Mouse (Mus musculus) neural tube, embryonic 13.5 days (tissue): ENCODE data around the gene Unc93b1. TPM values are rescaled to one million over a fixed set of nuclear protein-coding genes. Genes with fewer than 3 reads are reported as not detected.

Experiments used
- ATAC-seq: fragments of 200-750 bp; cut with Nextera tagmentation; 2 replicates; pipeline ENCODE4 v1.8.0; 2017; ENCODE audit warnings: low read depth, mild to moderate bottlenecking, moderate TSS enrichment, moderate library complexity
- H3K27ac ChIP-seq: fragments of 300-500 bp; sonication (generic); replicated peaks from 2 replicates; pipeline ENCODE4 v1.5.1; 2015; ENCODE audit warnings: moderate library complexity, mild to moderate bottlenecking, inconsistent platforms
- H3K27me3 ChIP-seq: fragments of 300-500 bp; sonication (generic); 2 replicates; pipeline ENCODE4 v1.6.1; 2015; ENCODE audit warnings: mild to moderate bottlenecking, inconsistent platforms
- H3K36me3 ChIP-seq: fragments of 300-500 bp; sonication (generic); 2 replicates; pipeline ENCODE4 v1.6.1; 2015; ENCODE audit warnings: mild to moderate bottlenecking, inconsistent platforms
- H3K4me1 ChIP-seq: fragments of 300-500 bp; sonication (generic); replicated peaks from 2 replicates; pipeline ENCODE4 v1.6.1; 2015; ENCODE audit warnings: inconsistent platforms
- H3K4me2 ChIP-seq: fragments of 300-500 bp; sonication (generic); 2 replicates; pipeline ENCODE4 v1.6.1; 2015; ENCODE audit warnings: inconsistent platforms, mild to moderate bottlenecking, moderate library complexity
- H3K4me3 ChIP-seq: fragments of 300-500 bp; sonication (generic); 2 replicates; pipeline ENCODE4 v1.5.1; 2015; ENCODE audit warnings: mild to moderate bottlenecking, inconsistent platforms
- H3K9ac ChIP-seq: fragments of 300-500 bp; sonication (generic); 2 replicates; pipeline ENCODE4 v1.6.1; 2015; ENCODE audit warnings: moderate library complexity, mild to moderate bottlenecking, inconsistent platforms
- H3K9me3 ChIP-seq: fragments of 300-500 bp; sonication (generic); 2 replicates; pipeline ENCODE4 v1.6.1; 2016; ENCODE audit warnings: inconsistent platforms
- WGBS: fragments of 180-500 bp; shearing (Covaris S2); methylation state at CpG from one replicate; pipeline ENCODE4 v1.1.7; 2015; 5-methylcytosine and 5-hydroxymethylcytosine counted together
- polyA plus RNA-seq: library from polyadenylated mRNA; unstranded; fragments of >200 nt; fragmentation: Nextera tagmentation; extraction: Ambion mirVana; gene quantifications from 2 replicates; pipeline ENCODE4 v1.2.1, GENCODE M21; 2015

Unc93b1 gene
- polyA plus RNA-seq, 1 experiment from 2014 or later: 11.8 TPM

- Histone ChIP-seq H3K27ac (no peak overlapping the region), H3K27me3 (no peaks in the 10 kb centered on the region), H3K9ac (0 out of 2 replicates have a peak overlapping the region, but pooled peaks have one; percentile 17), H3K4me2 (peak overlapping the region; percentile 64; the same call in 1 of the 2 replicates), H3K4me1 (peaks cover 32% of the 10 kb centered on the region), H3K4me3 (no peak overlapping the region), H3K36me3 (peaks cover 20% of the 10 kb centered on the region), H3K9me3 (no peaks in the 10 kb centered on the region)
- ATAC-seq: no peak
- WGBS: 63% methylated on average over 10 of the region's 10 CpGs
These were observed 30.7 kb upstream of the Unc93b1 start for GRCm38 (mm10) chr19:3904363-3904675.

- H3K4me2 ChIP-seq: peak overlapping the region; percentile 64
- 62% methylated on average over 6 of the region's 6 CpGs for WGBS
- H3K27ac ChIP-seq: peak overlapping the region; percentile 62; the same call in 1 of the 2 replicates
- peak overlapping the region; percentile 63; the same call in 1 of the 2 replicates for H3K9ac ChIP-seq
- H3K27me3 ChIP-seq: no peaks in the 10 kb centered on the region
- no peak for ATAC-seq
- peak overlapping the region; percentile 10; the same call in 1 of the 2 replicates for H3K4me3 ChIP-seq
- H3K36me3 ChIP-seq: peaks cover 31% of the 10 kb centered on the region
- no peaks in the 10 kb centered on the region for H3K9me3 ChIP-seq
- peaks cover 32% of the 10 kb centered on the region for H3K4me1 ChIP-seq
These were observed 29.6 kb upstream of the Unc93b1 start for GRCm38 (mm10) chr19:3905261-3905969.

DNA sequence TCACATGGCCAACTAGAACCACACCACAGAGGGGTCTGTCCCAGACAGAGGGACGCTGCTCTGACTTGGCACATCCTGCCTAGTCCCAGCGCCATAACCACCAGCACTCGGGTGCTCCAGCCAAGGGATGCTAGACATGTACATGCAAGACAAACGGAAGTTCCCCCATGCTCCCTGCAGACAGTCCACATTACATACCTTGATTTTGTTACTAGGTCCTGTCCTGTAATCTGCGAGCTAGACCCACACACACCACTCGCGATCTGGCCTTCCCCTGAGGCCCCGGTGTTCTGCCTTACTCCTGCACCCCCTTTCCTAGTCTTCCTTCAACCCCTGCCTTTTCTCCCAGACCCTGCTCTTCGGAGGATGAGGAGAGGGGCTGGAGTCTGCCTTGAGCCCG is 28.7 kb upstream of the Unc93b1 start:
- peak overlapping the region; percentile 63 for H3K9ac ChIP-seq
- peak overlapping the region; percentile 44 for H3K4me3 ChIP-seq
- H3K9me3 ChIP-seq: no peaks in the 10 kb centered on the region
- no peaks in the 10 kb centered on the region for H3K27me3 ChIP-seq
- 42% methylated on average over 10 of the region's 10 CpGs for WGBS
- no peak overlapping the region for H3K27ac ChIP-seq
- 0 out of 2 replicates have a peak, but pooled peaks have one; percentile 2 for ATAC-seq
- peak overlapping the region; percentile 64 for H3K4me2 ChIP-seq
- peaks cover 40% of the 10 kb centered on the region for H3K36me3 ChIP-seq
- peaks cover 36% of the 10 kb centered on the region for H3K4me1 ChIP-seq

GRCm38 (mm10) chr19:3906795-3907786 is 27.9 kb upstream of the Unc93b1 start, which contains the start of gene Tcirg1:
Gene Tcirg1, minus strand, starts transcription at chr19:3907133.
- peak within 1 kb of the TSS; percentile 63 for H3K9ac ChIP-seq
- H3K9me3 ChIP-seq: no peaks in the 10 kb centered on the region
- peaks cover 44% of the 10 kb centered on the region for H3K4me1 ChIP-seq
- no peak within 1 kb of the TSS for H3K27ac ChIP-seq
- ATAC-seq: peak; percentile 63
- peak within 1 kb of the TSS; percentile 44 for H3K4me3 ChIP-seq
- 7% methylated on average over 36 of the region's 36 CpGs for whole genome bisulfite sequencing
- peak within 1 kb of the TSS; percentile 64 for H3K4me2 ChIP-seq
- H3K27me3 ChIP-seq: no peaks in the 10 kb centered on the region
- H3K36me3 ChIP-seq: peaks cover 34% of the 10 kb centered on the region

DNA sequence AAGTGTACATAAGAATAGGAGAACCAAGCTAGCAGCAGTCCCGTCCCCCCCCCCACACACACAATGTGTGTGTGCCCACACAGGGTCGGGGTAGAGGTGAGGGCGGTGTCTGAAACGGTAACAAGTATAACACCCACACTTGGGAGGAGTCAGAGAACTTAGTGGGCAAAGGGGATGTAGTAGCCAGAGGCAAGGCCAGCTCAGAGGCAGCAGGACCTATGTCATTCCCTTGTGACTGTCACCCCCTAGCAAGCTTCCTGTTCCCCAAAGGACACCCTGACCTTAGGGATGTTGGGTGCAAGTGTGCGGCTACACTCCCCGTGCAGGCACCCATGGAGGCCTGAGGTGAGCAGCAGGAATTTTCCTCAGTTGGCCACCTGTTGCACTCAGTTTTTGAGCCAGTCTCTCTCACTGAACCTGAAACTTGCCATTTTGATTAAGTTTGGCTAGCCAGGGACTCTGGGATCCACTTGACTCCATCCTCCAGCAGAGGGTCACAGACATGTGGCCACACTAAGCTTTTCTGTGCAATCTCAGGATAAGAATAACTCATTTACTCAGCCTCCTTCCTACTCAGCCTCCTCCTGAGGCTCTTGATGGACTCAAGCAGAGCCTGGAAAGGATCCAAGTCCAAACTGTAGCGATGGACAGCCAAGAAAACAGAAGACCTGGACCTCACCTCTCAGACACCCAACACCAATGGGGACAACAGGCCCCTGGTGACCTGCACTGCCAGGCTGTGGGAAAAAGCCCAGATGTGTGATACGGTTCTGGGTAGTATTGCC is 26.9 kb upstream of the Unc93b1 start:
- WGBS: 82% methylated on average over 8 of the region's 8 CpGs
- Histone ChIP-seq H3K4me2 (peak overlapping the region; percentile 64), H3K36me3 (peaks cover 32% of the 10 kb centered on the region), H3K4me3 (0 out of 2 replicates have a peak overlapping the region, but pooled peaks have one; percentile 44), H3K9ac (no peak overlapping the region), H3K27me3 (no peaks in the 10 kb centered on the region), H3K27ac (no peak overlapping the region), H3K4me1 (peaks cover 45% of the 10 kb centered on the region), H3K9me3 (no peaks in the 10 kb centered on the region)
- ATAC-seq: no peak

- 89% methylated on average over 5 of the region's 5 CpGs for WGBS
- no peak overlapping the region for H3K4me2 ChIP-seq
- H3K4me3 ChIP-seq: no peak overlapping the region
- H3K36me3 ChIP-seq: peaks cover 32% of the 10 kb centered on the region
- H3K27me3 ChIP-seq: no peaks in the 10 kb centered on the region
- no peak for ATAC-seq
- H3K4me1 ChIP-seq: peaks cover 51% of the 10 kb centered on the region
- H3K9me3 ChIP-seq: no peaks in the 10 kb centered on the region
- H3K27ac ChIP-seq: no peak overlapping the region
- H3K9ac ChIP-seq: 0 out of 2 replicates have a peak overlapping the region, but pooled peaks have one; percentile 22
These were observed 24.8 kb upstream of the Unc93b1 start for GRCm38 (mm10) chr19:3910206-3910605.

DNA sequence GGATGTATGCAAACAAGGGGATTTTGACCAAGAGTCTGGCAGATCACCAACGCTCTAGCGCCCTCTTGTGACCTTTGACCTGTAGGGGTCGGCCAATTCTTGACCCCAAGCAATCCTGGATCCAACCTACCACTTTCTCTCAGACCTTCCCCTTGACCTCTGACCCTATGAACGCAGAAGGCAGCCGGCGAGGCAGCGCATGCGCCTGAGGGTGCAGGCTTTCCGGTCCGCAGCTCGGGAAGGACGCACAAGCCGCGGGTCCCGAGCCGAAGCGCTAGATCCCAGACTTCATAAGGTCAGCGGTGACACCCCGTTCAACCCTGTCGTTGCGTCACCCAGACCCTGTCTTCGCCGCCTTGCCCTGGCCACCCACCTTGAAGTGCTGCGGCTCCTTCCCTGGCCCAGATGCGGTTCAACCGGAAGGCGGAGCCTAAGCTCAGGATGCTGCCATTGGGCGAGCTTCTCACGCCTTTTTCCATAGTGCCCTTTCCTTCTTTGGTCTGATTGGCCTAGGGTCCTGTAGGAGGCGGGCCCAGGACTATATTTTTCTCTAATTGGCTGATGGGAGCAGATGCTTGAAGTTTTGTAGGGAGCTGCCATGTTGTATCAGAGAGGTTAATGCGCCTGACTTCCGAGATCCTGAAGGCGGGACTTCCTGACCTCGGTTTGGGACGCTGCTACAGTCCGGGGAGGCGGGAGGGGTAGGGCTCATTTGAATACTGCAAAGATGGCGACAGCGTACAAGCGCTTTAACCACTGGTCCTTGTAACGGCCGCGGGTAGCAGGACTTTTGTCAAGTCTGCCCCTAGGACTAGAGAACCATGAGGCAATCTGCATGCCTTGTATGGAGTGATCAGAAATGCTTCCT is 22.4 kb upstream of the Unc93b1 start, which contains the start of gene Ndufs8:
Ndufs8 (minus strand) TSS at position 438 of the 868 bp plus-strand sequence.
- under 1% methylated on average over 43 of the region's 43 CpGs for WGBS

GRCm38 (mm10) chr19:3913692-3914091 is 21.3 kb upstream of the Unc93b1 start:
- Histone ChIP-seq H3K9ac (peak overlapping the region; percentile 69), H3K36me3 (peaks cover 26% of the 10 kb centered on the region), H3K4me2 (peak overlapping the region; percentile 79), H3K4me1 (peaks cover 24% of the 10 kb centered on the region), H3K27ac (no peak overlapping the region), H3K4me3 (peak overlapping the region; percentile 58), H3K9me3 (no peaks in the 10 kb centered on the region), H3K27me3 (no peaks in the 10 kb centered on the region)
- ATAC-seq: no peak
- WGBS: 87% methylated on average over 8 of the region's 8 CpGs

More for the DNA sequence above, 22.4 kb upstream of the Unc93b1 start, which contains the start of gene Ndufs8:
- Histone ChIP-seq H3K9ac (peak within 1 kb of the TSS; percentile 75), H3K36me3 (peaks cover 32% of the 10 kb centered on the region), H3K27me3 (no peaks in the 10 kb centered on the region), H3K27ac (peak within 1 kb of the TSS; percentile 84), H3K4me2 (peak within 1 kb of the TSS; percentile 79), H3K4me3 (peak within 1 kb of the TSS; percentile 58), H3K9me3 (no peaks in the 10 kb centered on the region), H3K4me1 (peaks cover 28% of the 10 kb centered on the region)
- ATAC-seq: peak; percentile 97

- peaks cover 24% of the 10 kb centered on the region for H3K4me1 ChIP-seq
- no peaks in the 10 kb centered on the region for H3K27me3 ChIP-seq
- no peak overlapping the region for H3K4me2 ChIP-seq
- 88% methylated on average over 5 of the region's 5 CpGs for WGBS
- H3K9ac ChIP-seq: no peak overlapping the region
- no peaks in the 10 kb centered on the region for H3K9me3 ChIP-seq
- H3K27ac ChIP-seq: no peak overlapping the region
- ATAC-seq: no peak
- H3K36me3 ChIP-seq: peaks cover 18% of the 10 kb centered on the region
- no peak overlapping the region for H3K4me3 ChIP-seq
These were observed 20.5 kb upstream of the Unc93b1 start for GRCm38 (mm10) chr19:3914535-3914934.

DNA sequence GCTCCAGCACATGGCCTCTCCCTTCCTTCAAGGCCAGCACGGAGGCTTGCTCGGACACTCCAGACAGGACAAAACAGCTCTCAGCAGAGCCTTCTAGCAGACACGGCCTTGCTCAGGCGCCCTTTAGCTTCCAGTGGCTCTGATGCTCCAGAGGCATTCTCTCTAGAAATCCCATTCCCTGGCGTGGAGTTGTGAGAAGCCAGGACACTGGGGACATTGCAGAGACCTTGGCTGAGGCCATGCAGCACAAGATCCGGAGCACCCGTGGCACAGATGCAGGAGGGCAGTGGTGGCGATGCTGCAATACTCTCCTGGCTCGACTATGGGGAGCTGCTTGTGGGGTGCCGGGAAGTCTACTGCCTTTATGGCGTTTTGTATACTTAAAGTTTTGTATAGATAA is 18.3 kb upstream of the Unc93b1 start:
- H3K9me3 ChIP-seq: no peaks in the 10 kb centered on the region
- WGBS: 81% methylated on average over 11 of the region's 11 CpGs
- H3K27me3 ChIP-seq: no peaks in the 10 kb centered on the region
- no peak for ATAC-seq
- H3K4me3 ChIP-seq: no peak overlapping the region
- no peak overlapping the region for H3K4me2 ChIP-seq
- H3K4me1 ChIP-seq: peaks cover 15% of the 10 kb centered on the region
- H3K27ac ChIP-seq: no peak overlapping the region
- 0 out of 2 replicates have a peak overlapping the region, but pooled peaks have one; percentile 8 for H3K9ac ChIP-seq
- no peaks in the 10 kb centered on the region for H3K36me3 ChIP-seq
